Mouse (Mus musculus) CD4-positive, CD25-positive, alpha-beta regulatory T cell, adult 2 months (primary cell): ENCODE results near the gene Cfap58.

ENCODE experiments used
- DNase-seq: peaks from one replicate; pipeline ENCODE4 v3.0.0-alpha.2; 2012; ENCODE audit warnings: low read depth, low spot score

The Cfap58 gene

DNA sequence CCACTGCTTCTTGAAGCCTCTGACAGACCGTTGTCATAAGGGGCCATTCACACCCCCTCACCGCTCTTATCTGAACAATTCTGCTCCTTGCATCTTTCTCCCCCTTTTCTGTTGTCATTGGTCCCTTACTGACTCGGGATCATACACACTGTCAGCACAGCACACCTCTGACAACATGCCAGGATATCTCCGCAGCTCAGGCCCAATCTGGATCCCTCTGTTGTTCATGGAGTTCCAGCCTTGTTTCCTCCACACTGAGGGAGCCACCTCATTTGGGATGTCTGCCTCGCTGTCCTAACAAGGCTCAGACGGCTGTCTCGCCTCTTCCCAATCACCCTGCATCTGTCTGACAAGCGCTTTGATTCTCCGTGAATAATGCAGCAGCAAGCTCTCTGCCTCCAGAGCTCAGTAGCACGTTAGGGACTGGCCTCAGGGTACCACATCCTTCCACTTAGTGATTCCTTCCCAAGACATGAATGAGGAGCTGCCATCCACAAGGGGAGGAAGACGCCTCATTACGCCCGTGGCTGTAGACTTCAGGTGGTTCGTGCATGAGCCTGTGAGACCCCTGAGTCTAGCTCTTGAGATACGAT is 40.7 kb downstream of the Cfap58 start:
- no peak for DNase-seq

DNA sequence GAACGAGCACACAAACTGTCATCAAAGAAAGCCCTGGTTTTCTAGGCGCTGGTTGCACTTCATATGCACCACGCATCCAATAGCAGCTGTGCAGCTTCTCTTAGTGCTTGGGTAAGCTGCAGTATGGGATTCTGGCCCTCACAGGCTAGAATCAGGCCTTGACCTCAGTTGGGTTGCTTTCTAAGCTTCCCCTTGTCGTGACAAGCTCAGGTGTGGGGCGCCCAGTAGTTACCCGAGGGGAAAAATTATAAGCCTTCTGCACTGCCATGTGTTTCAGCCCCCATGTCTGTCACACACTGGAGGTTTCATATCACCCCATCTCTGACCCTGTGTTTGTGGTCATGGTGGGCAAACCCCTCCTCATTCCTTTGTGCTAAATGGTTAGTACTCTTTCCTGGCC is 42.0 kb downstream of the Cfap58 start:
- no peak for DNase-seq

GRCm38 (mm10) chr19:47980241-47980640 is 42.8 kb downstream of the Cfap58 start:
- no peak for DNase-seq

DNA sequence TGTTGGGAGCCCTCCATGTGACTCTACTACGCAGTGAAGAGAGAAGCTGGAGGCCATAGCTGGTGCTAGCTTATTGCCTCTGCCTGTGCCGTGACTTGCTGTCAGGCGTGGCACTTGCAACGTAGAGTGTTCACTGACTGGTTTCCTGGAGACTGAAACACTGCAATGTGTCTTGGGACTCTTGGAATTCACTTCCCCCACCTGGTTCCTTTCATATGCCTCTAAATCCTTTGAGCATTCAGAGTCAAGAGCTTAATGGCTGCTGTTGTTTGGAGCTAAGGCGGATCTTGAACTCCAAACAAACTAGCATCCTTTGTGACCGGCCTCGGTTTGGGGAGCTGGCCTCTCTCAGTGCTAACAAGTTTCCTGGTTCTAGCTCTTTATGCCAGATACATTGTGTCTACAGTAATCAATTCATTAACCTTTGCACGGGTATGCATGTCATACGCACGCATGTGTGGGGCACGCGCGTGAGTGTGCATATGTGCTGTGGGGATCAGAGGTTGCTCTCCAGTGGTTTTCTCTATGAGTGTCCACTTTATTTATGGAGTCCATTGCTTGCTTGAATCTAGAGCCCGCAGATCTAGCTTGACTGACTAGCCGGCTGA is 48.2 kb downstream of the Cfap58 start:
- DNase-seq = no peak

DNA sequence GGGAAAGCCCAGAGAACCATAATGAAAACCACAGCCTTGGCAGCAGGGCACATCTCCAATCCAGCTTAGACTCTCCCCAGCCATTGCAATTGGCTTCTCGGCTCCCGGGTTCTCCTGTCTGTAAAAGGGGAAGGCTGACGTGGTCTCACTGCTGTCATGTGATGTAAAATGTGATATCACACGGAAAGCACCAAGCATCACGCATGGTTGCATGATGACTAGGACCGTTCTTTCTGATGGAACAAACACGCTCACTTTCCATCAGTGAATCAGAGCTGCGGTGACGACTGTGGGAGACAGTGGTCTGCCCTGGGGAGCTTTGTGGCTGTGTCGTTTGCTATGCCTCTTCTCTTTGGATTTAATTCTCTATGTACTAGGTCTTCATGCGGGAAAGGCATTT is 50.5 kb downstream of the Cfap58 start:
- no peak for DNase-seq

DNA sequence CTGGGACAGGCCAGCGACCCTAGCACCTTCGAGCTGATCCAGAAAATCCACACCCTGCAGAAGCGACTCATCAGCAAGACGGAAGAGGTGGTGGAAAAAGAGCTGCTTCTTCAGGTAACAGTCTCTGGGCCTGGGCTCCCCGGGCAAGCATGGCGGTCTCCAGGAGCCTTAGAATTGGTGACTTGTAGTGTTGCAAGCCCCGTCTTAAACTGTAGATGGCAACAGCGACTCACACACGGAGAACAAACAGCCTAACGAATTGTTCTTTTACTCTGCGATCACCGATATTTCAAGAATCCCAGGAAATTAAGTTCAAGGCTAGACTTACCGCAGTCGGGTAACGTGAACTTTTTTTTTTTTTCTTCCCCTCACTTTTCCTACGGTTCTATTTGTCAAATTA is 51.0 kb downstream of the Cfap58 start:
- DNase-seq = peak; percentile 5

- DNase-seq = no peak
Measured at GRCm38 (mm10) chr19:47988880-47989574, 51.6 kb downstream of the Cfap58 start.

DNA sequence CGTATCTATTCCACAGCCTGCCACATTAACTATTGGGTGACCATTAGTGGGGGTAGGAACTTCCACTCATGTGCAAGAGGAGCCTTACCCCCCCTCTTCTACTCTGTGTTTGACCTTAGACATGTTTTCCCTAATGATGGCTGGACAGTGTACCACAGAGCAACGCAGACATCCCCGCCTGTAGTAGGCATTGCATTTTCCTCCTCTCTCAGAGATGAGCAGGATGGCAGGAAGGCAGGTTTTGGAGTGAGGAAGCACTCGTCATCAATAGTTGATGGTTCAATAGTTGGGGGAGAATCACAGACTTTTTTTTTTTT is 52.1 kb downstream of the Cfap58 start:
- no peak for DNase-seq

- DNase-seq = no peak
Measured at GRCm38 (mm10) chr19:48001240-48001639, 63.8 kb downstream of the Cfap58 start.

- DNase-seq = no peak
Measured at GRCm38 (mm10) chr19:48001774-48002173, 64.3 kb downstream of the Cfap58 start.

DNA sequence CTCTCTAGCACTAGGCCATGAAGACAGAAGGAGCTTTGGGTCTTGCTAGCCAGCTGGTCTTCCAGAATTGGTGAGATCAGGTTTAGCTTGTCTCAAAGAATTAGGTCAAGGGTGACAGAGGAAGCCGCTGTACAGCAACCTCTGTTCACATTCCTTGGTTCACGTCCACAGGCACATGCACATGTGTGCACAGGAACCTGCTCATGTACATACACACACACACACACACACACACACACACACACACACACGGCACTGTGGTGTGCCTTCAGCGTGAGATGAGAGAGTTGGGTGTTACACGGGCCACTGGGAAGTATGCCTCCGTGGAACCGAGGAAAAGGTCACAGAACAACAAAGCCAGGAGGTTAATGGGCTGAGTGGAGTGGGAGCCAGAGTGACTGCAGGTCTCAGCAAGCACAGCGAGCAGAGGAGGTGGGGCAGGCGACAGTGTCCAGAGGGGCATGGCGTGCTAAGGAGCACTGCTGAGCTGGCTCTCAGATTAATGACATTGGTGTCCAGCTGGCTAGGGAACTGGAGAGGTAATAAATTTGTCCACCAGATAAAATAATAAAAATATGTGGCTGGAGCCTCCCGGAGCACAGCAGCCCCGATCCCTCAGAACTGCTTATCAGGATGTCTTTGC is 71.4 kb downstream of the Cfap58 start:
- DNase-seq = no peak

DNA sequence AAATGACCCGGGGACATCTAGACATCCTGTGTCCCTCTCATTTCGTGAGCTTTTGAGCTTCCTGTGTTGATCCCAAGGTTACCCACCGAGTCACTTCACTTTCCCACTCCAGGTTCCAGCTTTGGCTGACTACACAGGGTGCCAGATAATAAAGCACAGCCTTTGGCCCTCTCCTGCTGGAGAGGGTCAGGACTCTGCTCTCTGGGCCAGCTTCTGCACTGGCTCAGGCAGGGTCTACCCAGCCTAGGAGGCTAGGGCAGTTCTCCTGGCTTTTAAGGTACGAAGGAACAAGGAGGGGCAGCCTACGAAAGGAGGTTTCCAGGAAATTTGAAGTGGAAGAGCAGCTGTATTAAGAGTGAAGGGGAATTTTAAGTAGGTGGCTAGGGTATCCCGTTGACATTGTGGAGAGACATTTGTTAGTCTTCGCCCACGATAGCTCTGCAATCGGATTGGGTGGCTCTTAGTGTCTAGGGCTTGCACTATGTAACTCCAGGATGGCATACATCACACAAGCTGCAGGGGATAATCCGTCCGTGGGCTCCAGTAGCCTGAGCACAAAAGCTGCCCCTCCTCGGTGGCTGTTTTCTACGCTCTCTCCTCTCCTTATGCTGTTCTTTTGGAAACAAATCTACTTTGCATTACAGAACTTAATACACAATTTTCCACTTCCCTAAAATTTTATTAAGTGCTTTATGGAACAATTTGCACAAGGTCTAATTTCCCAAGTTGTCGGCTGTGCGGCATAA is 72.3 kb downstream of the Cfap58 start:
- no peak for DNase-seq

GRCm38 (mm10) chr19:48020103-48020502 is 82.6 kb downstream of the Cfap58 start:
- no peak for DNase-seq

GRCm38 (mm10) chr19:48021435-48021834 is 84.0 kb downstream of the Cfap58 start:
- DNase-seq = no peak

DNA sequence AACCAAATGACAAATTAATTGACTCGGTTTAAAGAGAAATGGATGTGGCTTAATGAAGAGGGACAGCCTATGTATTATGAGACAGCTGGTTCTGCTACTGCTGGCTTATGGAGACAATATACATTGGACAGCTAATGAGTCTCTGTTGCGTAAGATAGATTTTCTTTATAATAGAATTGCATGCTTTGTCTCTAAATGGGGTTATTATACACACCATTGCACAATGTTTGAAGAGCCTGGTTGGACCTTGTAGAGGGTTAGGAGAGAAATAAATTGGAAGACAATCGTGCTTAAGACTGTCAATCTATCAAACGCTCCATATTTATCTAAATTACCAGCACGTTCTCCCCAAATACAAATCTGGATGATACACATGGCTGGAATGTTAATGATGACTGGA is 85.3 kb downstream of the Cfap58 start:
- DNase-seq = no peak

DNA sequence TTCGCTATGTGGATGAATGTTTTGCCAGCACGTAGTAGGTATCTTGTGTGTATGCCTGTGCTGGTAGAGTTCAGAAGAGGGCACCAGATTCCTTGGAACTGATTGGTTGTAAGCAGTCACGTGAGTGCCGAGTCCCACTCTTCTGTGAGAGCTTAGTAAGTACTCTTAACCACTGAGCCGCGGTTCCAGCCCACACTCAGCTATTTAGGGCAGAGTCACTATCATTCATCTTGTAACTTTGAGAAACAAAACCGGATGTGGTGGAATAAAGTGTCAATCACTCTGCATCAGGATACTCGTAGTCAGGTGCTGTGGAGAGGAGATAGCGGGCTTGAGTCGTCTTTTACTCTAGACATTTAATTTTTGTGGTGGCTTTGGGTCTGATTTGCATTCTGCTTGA is 86.3 kb downstream of the Cfap58 start:
- peak; percentile 62 for DNase-seq

DNA sequence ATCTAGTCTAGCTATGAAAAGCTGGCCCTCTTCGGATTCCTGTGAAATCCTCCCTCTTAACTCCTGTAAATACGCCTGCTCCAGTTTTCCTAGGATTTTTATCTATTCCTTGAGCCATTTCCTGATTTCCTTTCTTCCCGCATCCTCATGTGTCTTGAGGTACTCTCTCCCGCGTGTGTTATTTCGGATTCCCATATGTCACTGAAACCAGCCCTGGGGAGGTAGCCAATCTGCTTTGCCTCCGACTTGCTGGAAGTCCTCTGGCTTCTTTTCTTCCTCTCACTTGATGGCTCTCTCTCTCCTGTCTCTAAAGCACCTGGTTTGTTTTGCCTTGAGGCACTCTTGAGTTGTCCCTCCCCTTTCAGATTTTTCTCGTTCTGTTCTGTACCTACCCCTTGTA is 87.9 kb downstream of the Cfap58 start:
- no peak for DNase-seq

GRCm38 (mm10) chr19:48026882-48027281 is 89.4 kb downstream of the Cfap58 start:
- no peak for DNase-seq

- no peak for DNase-seq
Measured at GRCm38 (mm10) chr19:48039554-48039953, 102.1 kb downstream of the Cfap58 start.

DNA sequence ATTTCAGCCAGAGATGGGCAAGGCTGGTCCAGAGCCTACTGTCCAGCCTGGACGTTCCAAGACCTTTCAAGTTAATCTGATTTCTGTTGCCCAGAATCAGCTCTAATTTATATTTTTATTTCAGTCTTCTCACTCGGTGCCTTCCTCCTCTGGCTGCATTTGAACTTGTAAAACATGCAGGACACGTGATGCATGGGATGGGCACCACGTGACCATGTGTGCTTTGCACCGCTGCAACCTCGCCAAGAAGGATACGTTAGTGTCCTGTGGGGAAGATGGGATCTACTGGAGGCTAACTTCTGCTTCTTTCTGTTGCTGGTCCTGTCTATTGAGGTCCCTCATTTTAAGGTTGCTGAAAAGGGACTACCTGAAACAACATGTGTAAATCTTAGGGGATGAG is 109.8 kb downstream of the Cfap58 start:
- DNase-seq = no peak

DNA sequence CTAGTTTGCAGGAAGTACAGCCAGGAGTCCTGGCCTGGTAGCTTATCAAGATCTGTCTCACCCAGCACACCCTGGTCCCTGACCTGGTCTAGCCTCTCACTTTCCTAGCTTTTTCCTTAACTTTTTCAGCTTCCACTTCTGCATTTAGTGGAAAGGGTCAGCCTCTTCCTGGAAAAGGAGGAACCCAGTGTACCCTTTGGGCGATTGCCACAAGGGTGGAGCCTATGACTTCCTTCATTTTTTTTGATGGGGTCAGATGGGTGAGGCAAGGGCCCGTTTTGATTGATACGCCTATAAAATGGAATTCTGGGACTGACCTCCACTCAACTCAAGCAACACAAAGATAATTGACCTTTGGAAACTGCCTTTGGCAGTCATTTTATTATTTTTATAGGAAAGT is 111.9 kb downstream of the Cfap58 start:
- DNase-seq = no peak

DNA sequence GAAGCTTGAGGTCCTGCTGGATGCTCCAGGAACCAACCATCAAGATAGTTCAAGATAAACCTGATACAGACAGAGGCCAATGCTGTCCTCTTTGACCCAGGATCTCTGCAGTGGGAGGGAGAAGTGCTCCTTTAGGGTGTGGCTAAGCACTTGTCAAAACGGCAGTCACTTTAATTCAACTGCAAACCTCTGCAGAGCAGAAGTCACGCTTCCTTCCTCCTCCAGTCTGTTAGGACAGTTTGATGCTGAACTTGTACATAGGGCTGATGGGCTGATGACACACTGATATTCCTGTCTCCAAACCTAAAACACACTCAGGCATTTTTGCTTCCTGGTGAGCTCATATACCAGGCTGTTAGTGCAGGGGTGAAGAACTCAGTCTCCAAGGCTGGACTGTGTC is 125.8 kb downstream of the Cfap58 start:
- no peak for DNase-seq
